Mouse (Mus musculus): Measurements from ENCODE around the gene Bpifb5. TPM values are rescaled to one million over a fixed set of nuclear protein-coding genes. Genes with fewer than 3 reads are reported as not detected.
"Not testable (repeated sequence)": the region's sequence is repeated elsewhere in the genome, so short reads cannot be mapped to it uniquely, and the experiment has no call there.

The Bpifb5 gene
- polyA plus RNA-seq, 1 experiment, result 0.31 TPM

DNA sequence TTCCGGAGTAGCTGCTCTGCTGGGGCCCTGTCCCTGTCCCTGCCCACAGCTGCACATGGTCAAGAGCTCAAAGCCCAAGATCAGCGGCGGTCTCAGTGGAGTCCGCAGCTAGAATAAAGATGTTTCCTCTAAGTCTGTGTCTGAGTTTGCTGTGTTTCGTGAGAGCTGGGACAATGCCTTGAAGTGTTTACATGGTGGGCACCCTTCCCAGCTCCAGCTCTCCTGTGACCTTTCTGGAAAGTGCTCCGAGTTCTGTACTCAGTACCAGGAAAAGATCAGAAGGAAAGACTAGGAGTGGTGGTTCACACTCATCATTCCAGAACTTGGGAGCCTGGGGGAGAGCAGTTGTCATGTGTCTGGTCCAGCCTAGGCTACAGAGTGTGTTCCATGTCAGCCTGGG lies 17.2 kb downstream of the Bpifb5 start:
- no peak for DNase-seq (ENCODE audit: low read depth)

DNA sequence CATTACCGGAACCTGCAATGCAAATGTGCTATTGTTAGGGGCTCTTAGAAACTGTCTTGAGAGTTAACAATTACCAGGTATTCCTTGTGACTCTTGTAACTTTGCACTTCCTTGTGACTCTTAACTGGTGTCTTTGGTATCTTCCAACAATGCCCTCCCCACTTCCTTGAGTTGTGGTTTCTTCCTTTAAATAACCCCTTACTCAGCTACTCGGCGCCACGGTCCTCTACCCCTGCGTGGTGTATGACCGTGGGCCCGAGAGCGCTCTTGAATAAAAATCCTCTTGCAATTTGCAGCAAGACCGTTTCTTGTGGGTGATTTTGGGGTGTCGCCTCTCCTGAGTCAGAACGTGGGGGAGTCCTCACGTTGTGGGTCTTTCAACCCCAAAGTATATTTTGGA lies 19.2 kb downstream of the Bpifb5 start:
- DNase-seq (ENCODE audit: low read depth), result not testable (repeated sequence)

DNA sequence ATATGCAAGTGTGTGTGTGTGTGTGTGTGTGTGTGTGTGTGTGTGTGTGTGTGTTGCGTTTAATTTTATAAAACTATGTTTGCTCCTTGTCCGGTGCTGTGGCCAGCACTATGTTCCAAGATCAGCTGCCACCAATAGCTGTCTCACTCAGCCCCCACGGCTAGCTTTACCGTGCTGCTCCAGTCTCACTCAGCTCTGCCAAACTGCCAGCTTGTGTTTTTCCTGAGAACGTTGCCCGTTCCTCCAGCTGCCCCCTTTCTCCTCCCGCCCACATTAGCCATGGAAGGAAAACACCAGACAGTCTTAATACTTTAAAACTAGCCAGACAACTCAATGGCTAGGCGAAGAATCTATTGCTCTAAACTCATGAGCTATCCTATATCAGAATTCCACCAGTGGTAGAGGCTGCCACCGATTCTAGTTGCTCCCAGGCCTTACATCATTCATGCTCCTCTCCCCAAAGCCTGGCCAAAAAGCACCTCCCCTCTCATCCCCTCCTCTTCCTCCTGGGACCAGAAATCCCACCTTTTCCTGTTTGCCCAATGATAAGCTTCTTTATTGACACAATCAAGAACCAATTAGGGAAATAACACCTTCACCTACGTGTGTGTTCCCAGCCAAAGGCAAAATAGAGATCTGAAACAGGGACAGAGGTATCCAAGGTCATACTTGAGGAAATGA lies 20.0 kb downstream of the Bpifb5 start:
- DNase-seq (ENCODE audit: low read depth), result no peak

DNA sequence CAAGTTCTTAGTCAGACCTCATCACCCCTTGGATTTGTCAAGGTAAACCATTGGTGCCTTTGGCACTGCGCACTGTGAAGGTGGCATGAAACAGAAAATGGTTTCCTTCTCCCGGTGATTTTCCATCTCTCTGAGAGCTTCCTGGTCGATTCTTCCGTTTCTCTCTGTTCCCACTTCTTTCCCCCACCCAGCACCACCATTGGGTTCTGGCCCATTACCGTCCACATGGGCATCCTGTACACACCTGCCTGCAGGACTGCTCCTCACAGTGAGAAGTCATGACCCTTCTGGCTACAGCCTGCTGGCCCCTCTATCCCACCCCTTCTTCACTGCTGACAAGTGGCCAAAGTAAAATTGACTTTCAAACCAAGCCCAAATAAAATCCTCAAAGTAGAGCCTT lies 21.8 kb downstream of the Bpifb5 start:
- DNase-seq (ENCODE audit: low read depth), result no peak

DNA sequence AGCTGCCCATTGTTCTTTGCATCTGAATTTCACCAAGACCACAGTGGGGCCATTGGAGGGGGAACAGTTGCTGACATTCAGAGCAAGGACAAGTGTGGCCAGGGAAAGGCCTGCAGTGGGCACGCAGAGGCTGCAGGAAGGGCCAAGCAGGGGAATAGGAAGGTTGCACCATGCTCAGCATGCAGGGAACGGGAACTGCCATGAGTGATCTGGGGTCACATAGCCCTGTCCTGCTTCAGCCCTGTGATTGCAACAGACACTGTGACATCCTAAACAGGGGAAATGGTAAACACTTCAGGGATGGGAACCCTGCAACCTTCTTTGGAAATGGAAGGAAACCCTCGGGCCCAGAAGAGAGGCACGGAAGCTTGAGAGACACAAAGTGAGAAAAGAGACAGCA lies 31.7 kb downstream of the Bpifb5 start:
- not testable (repeated sequence) for DNase-seq (ENCODE audit: low read depth)

DNA sequence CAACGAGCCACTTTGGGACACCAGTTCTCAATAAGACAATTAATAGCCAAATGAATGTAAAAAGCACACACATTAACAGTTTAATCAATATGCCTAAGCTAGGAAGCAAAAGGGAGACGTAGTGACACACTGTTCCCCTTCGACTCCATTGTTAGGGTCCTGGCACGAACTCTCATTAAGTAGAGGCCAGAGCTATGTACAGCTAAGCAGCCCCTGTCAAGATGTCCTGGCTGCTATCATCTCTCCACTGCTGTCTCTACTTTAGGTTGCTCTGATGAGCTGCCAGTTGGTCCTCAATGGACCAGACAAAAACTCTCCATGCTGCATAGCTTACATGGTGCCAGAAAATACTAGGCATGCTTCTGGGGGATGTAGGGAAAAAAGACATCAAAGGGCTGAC lies 32.2 kb downstream of the Bpifb5 start:
- no peak for DNase-seq (ENCODE audit: low read depth)

DNA sequence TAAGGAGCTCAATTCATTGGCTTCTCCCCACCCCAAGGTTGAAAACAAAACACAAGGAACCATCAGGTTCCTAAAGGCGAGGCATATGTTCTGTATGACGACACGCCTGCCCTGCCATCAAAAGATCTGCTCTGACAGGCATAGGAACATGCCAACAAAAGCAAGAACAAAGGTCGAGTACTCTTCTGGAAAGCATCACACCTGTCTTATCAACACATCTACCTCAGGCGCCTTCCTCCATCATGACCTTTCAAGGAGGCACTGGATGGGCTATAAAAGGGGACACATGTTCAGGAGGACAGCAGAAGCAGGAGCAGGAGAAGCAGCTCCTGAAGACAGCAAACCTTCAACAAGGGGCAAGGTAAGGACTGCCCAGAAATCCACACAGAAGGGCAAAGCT lies 34.0 kb downstream of the Bpifb5 start, which contains the start of gene Bpifb9a:
TSS of gene Bpifb9a (plus strand) at position 301 of the 400 bp plus-strand sequence.
- not testable (repeated sequence) for DNase-seq (ENCODE audit: low read depth)

DNA sequence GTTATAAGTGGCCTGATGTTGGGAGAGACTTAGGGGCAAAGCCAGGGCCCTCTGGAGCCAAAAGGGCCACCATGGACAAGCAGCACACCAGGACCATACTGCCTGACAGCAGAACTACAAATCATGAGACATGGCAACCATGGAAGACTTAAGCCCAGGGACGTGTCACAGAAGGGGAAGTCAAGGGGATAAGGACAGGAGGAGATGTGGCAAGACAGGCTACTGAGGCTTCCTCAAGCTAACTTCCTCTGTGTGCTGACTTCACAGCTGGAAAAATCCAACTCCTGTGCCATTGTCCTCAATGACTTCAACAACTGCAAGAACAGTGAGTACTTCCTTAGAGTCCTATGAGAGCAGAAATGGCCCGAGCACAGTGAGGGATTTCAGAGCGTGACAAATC lies 40.9 kb downstream of the Bpifb5 start:
- DNase-seq (ENCODE audit: low read depth), result not testable (repeated sequence)

Other genes starting within 250 kb of the Bpifb5 start
- gene Bpifa6, start 248.8 kb upstream of the Bpifb5 start, polyA plus RNA-seq (2012; rRNA removed), result not detected in 2 replicates
- gene Bpifa2, start 215.5 kb upstream of the Bpifb5 start, polyA plus RNA-seq (2012; rRNA removed), result not detected in 2 replicates
- gene Bpifa3, start 93.4 kb upstream of the Bpifb5 start, polyA plus RNA-seq (2012; rRNA removed), result 1.3 and 1.5 TPM in 2 replicates
- not detected in 2 replicates for gene Bpifa1, start 80.9 kb upstream of the Bpifb5 start, polyA plus RNA-seq (2012; rRNA removed)
- not detected in 2 replicates for gene Bpifa5, start 61.1 kb upstream of the Bpifb5 start, polyA plus RNA-seq (2012; rRNA removed)
- not detected in 2 replicates for gene Bpifb1, start 32.9 kb upstream of the Bpifb5 start, polyA plus RNA-seq (2012; rRNA removed)
- not detected in 2 replicates for gene Bpifb9a, start 34.1 kb downstream of the Bpifb5 start, polyA plus RNA-seq (2012; rRNA removed)
- gene Bpifb9b, start 83.5 kb downstream of the Bpifb5 start, polyA plus RNA-seq (2012; rRNA removed), result not detected in 2 replicates
- 12.0 and 13.4 TPM in 2 replicates for gene Cdk5rap1, start 149.3 kb downstream of the Bpifb5 start, polyA plus RNA-seq (2012; rRNA removed)
- gene Snta1, start 184.4 kb downstream of the Bpifb5 start, polyA plus RNA-seq (2012; rRNA removed), result 40.8 and 51.8 TPM in 2 replicates
- gene Cbfa2t2, start 212.7 kb downstream of the Bpifb5 start, polyA plus RNA-seq (2012; rRNA removed), result 12.0 and 14.4 TPM in 2 replicates